13 mouse cellular contexts compared by ENCODE assay signal in the genomic region with DNA sequence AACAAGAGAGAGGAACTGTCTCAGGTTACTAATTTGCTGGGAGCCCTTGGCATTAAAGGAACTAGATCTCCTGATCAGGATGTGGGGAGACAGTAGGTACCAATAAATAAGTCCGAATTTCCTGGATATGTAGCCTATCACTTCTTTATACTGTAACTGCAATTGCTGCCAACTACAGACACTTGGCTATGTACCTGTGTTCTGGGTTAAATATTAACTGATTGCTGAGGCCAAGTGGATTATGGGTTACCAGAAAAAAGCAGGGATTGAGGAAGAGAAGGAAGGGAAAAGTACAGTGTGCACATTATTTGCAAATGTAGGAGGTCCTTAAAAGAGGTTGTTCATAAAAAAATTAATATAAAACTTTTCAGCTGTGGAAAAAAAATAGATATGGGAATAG. TPM values are rescaled to one million over a fixed set of nuclear protein-coding genes. Genes with fewer than 3 reads are reported as not detected.
"Had no signal": no experiment of that assay in that cellular context is flagged by ENCODE, and none has a peak within 500 bp of the region (broad histone marks: within the 10 kb centered on the region; RNA-seq: fewer than 3 reads in every experiment).

No protein-coding gene starts in this region.

- ATAC-seq: hindbrain, postnatal 0 days; midbrain, embryonic 16.5 days had no signal

- H3K27me3 ChIP-seq: hindbrain, embryonic 13.5 days; limb, embryonic 15.5 days; liver, embryonic 13.5 days; midbrain, embryonic 12.5 days; neural tube, embryonic 13.5 days had no signal

- H3K9ac ChIP-seq: hindbrain, embryonic 13.5 days; limb, embryonic 15.5 days; liver, embryonic 13.5 days; midbrain, embryonic 12.5 days; neural tube, embryonic 13.5 days had no signal

- H3K9me3 ChIP-seq: hindbrain, embryonic 13.5 days; limb, embryonic 15.5 days; liver, embryonic 13.5 days; midbrain, embryonic 12.5 days; neural tube, embryonic 13.5 days had no signal

- H3K4me1 ChIP-seq: hindbrain, embryonic 13.5 days; liver, embryonic 13.5 days; midbrain, embryonic 12.5 days; neural tube, embryonic 13.5 days had no signal

- H3K36me3 ChIP-seq: hindbrain, embryonic 13.5 days; limb, embryonic 15.5 days; liver, embryonic 13.5 days; midbrain, embryonic 12.5 days; neural tube, embryonic 13.5 days had no signal

- DNase-seq: liver, embryonic 13.5 days; lung, adult 18-20 months; right cerebral cortex, postnatal 25 days; thymus, adult 2 months; thymus, postnatal 25 days had no signal

- H3K4me2 ChIP-seq: hindbrain, embryonic 13.5 days; limb, embryonic 15.5 days; liver, embryonic 13.5 days; midbrain, embryonic 12.5 days; neural tube, embryonic 13.5 days had no signal

- H3K4me3 ChIP-seq: hindbrain, embryonic 13.5 days; left cerebral cortex, adult 2 months; limb, embryonic 15.5 days; liver, embryonic 13.5 days; midbrain, embryonic 12.5 days; neural tube, embryonic 13.5 days had no signal

- H3K27ac ChIP-seq: hindbrain, embryonic 13.5 days; hindbrain, postnatal 0 days; left cerebral cortex, adult 2 months; limb, embryonic 15.5 days; liver, embryonic 13.5 days; midbrain, embryonic 12.5 days; neural tube, embryonic 13.5 days had no signal

RNA-seq across cellular contexts. Expression of a gene that starts 1.3 kb away (rescaled TPM):
- total RNA-seq: megakaryocyte-erythroid progenitor cell, adult 5-6 weeks had no signal
- polyA plus RNA-seq: liver, embryonic 13.5 days had no signal
